Comparison of ENCODE assay signal across 12 mouse cellular contexts in genomic region chr13:47112924-47113323, GRCm38 (mm10). TPM values are rescaled to one million over a fixed set of nuclear protein-coding genes. Genes with fewer than 3 reads are reported as not detected.
DNase-seq lines count a peak whose midpoint lies in the region; ATAC-seq and TF ChIP-seq lines count a peak whose summit lies in the region.
"Had no signal": no experiment of that assay in that cellular context is flagged by ENCODE, and none has a peak within 500 bp of the region (broad histone marks: within the 10 kb centered on the region; RNA-seq: fewer than 3 reads in every experiment).

No protein-coding gene starts in this region.

- H3K36me3 ChIP-seq in lung, postnatal 0 days (ENCODE audit: insufficient read depth, low read length): no peaks in the 10 kb centered on the region
- H3K36me3 ChIP-seq in liver, embryonic 12.5 days: no peaks in the 10 kb centered on the region
- no peaks in the 10 kb centered on the region for H3K36me3 ChIP-seq in forebrain, embryonic 15.5 days
- H3K36me3 ChIP-seq: limb, embryonic 10.5 days had no signal

- no peak overlapping the region for H3K27ac ChIP-seq in lung, postnatal 0 days (ENCODE audit: low read length)
- peak overlapping the region; percentile 100 for H3K27ac ChIP-seq in liver, embryonic 12.5 days
- H3K27ac ChIP-seq in forebrain, embryonic 15.5 days (replicated peaks): no peak overlapping the region
- H3K27ac ChIP-seq: limb, embryonic 10.5 days had no signal

- H3K4me3 ChIP-seq in lung, postnatal 0 days (ENCODE audit: low read depth, low read length): no peak overlapping the region
- H3K4me3 ChIP-seq in lung, adult 2 months (replicated peaks; ENCODE audit: extremely low read depth, low read depth, low read length): no peak overlapping the region
- H3K4me3 ChIP-seq in liver, embryonic 12.5 days: no peak overlapping the region
- no peak overlapping the region for H3K4me3 ChIP-seq in forebrain, embryonic 15.5 days
- H3K4me3 ChIP-seq: limb, embryonic 10.5 days had no signal

- no peak overlapping the region for H3K4me2 ChIP-seq in lung, postnatal 0 days (replicated peaks; ENCODE audit: low read depth, low read length)
- peak overlapping the region; percentile 58 for H3K4me2 ChIP-seq in liver, embryonic 12.5 days
- no peak overlapping the region for H3K4me2 ChIP-seq in forebrain, embryonic 15.5 days (replicated peaks)

- TF ChIP-seq EP300 in lung, postnatal 0 days (IDR thresholded peaks at IDR 0.05): no peak

- H3K9ac ChIP-seq in lung, postnatal 0 days (replicated peaks; ENCODE audit: low read depth): no peak overlapping the region
- peak overlapping the region; percentile 62 for H3K9ac ChIP-seq in liver, embryonic 12.5 days
- H3K9ac ChIP-seq in forebrain, embryonic 15.5 days (replicated peaks): no peak overlapping the region

- TF ChIP-seq POLR2A in lung, adult 2 months (IDR thresholded peaks at IDR 0.05; ENCODE audit: borderline replicate concordance, extremely low read depth, low read depth, low read length): no peak

- 18% methylated on average over 3 of the region's 3 CpGs for WGBS in lung, postnatal 0 days
- 40% methylated on average over 3 of the region's 3 CpGs for WGBS in lung, adult 2 months
- WGBS in liver, embryonic 12.5 days (ENCODE audit: insufficient replicate concordance): 17% methylated on average over 3 of the region's 3 CpGs
- WGBS in forebrain, embryonic 15.5 days: 62% methylated on average over 3 of the region's 3 CpGs

- peak; percentile 33; the same call in 1 of the 2 replicates for ATAC-seq in lung, postnatal 0 days
- ATAC-seq in liver, embryonic 12.5 days: peak; percentile 78
- no peak for ATAC-seq in forebrain, embryonic 15.5 days (replicated peaks)

- TF ChIP-seq CTCF in lung, postnatal 0 days (IDR thresholded peaks at IDR 0.05): no peak
- TF ChIP-seq CTCF in lung, adult 2 months (IDR thresholded peaks at IDR 0.05; ENCODE audit: insufficient read depth, low read length): no peak

- DNase-seq in lung, postnatal 0 days (ENCODE audit: low spot score): no peak
- no peak for DNase-seq in lung, adult 2 months
- DNase-seq in c-Kit-positive CD71-positive TER-119-positive erythroid progenitor cells, embryonic 14.5 days (ENCODE audit: low spot score): peak; percentile 91
- DNase-seq in spleen, postnatal 36 days (ENCODE audit: low spot score in 2 of 2): peak; percentile 41 to 70
- DNase-seq in right cerebral cortex, adult 2 months (ENCODE audit: low spot score in 2 of 2): no peak
- no peak for DNase-seq in thymus, postnatal 14 days
- DNase-seq: adrenal gland, postnatal 14 days; cerebellum, adult 2 months; kidney, postnatal 10 days had no signal

- no peaks in the 10 kb centered on the region for H3K27me3 ChIP-seq in lung, postnatal 0 days (replicated peaks; ENCODE audit: insufficient read depth, low read length)
- no peaks in the 10 kb centered on the region for H3K27me3 ChIP-seq in liver, embryonic 12.5 days (replicated peaks)
- no peaks in the 10 kb centered on the region for H3K27me3 ChIP-seq in forebrain, embryonic 15.5 days

- H3K4me1 ChIP-seq in lung, postnatal 0 days (ENCODE audit: insufficient read depth, low read depth, low read length): no peaks in the 10 kb centered on the region
- no peaks in the 10 kb centered on the region for H3K4me1 ChIP-seq in lung, adult 2 months (ENCODE audit: control insufficient read depth, insufficient read depth, low read length)
- peaks cover 82% of the 10 kb centered on the region for H3K4me1 ChIP-seq in liver, embryonic 12.5 days
- H3K4me1 ChIP-seq in forebrain, embryonic 15.5 days: no peaks in the 10 kb centered on the region
- H3K4me1 ChIP-seq: limb, embryonic 10.5 days had no signal

- no peaks in the 10 kb centered on the region for H3K9me3 ChIP-seq in lung, postnatal 0 days (ENCODE audit: low read length)
- no peaks in the 10 kb centered on the region for H3K9me3 ChIP-seq in liver, embryonic 12.5 days (replicated peaks)
- no peaks in the 10 kb centered on the region for H3K9me3 ChIP-seq in forebrain, embryonic 15.5 days
- H3K9me3 ChIP-seq: limb, embryonic 10.5 days had no signal

RNA-seq across cellular contexts. Expression of gene Dek, which starts 6.9 kb away (rescaled TPM):
- 113 and 126 TPM in 2 replicates for polyA plus RNA-seq in lung, postnatal 0 days (2015; fragmentation: Nextera tagmentation; extraction: Ambion mirVana)
- polyA plus RNA-seq in lung, adult 2 months (2012; rRNA removed): 18.9 and 35.7 TPM in 2 replicates
- 421 and 461 TPM in 2 replicates for polyA plus RNA-seq in liver, embryonic 12.5 days (2016; fragmentation: Nextera tagmentation; extraction: Ambion mirVana)
- polyA plus RNA-seq in forebrain, embryonic 15.5 days (2015; fragmentation: Nextera tagmentation; extraction: Ambion mirVana): 181 and 205 TPM in 2 replicates

RNA-seq across cellular contexts. Expression of gene Rnf144b, which starts 9.5 kb away (rescaled TPM):
- polyA plus RNA-seq in lung, postnatal 0 days (2015; fragmentation: Nextera tagmentation; extraction: Ambion mirVana): 3.2 and 4.0 TPM in 2 replicates
- 15.8 and 20.9 TPM in 2 replicates for polyA plus RNA-seq in lung, adult 2 months (2012; rRNA removed)
- 0.61 and 0.68 TPM in 2 replicates for polyA plus RNA-seq in liver, embryonic 12.5 days (2016; fragmentation: Nextera tagmentation; extraction: Ambion mirVana)
- polyA plus RNA-seq in forebrain, embryonic 15.5 days (2015; fragmentation: Nextera tagmentation; extraction: Ambion mirVana): 0.37 and 0.38 TPM in 2 replicates

Comparison
In these comparisons a context has a peak if more than half of its experiments do, and no peak if none do; other contexts are left out.
1. DNase-seq: peak in c-Kit-positive CD71-positive TER-119-positive erythroid progenitor cells, embryonic 14.5 days (single experiment) and spleen, postnatal 36 days (2 of 2); none in lung, postnatal 0 days (single experiment), lung, adult 2 months (single experiment), right cerebral cortex, adult 2 months (0 of 2) and thymus, postnatal 14 days (single experiment).